Mouse (Mus musculus): ENCODE measurements around the gene Znrf1. TPM values are rescaled to one million over a fixed set of nuclear protein-coding genes. Genes with fewer than 3 reads are reported as not detected.

Znrf1 gene
- polyA plus RNA-seq, 1 experiment from 2014 or later = 106 TPM

DNA sequence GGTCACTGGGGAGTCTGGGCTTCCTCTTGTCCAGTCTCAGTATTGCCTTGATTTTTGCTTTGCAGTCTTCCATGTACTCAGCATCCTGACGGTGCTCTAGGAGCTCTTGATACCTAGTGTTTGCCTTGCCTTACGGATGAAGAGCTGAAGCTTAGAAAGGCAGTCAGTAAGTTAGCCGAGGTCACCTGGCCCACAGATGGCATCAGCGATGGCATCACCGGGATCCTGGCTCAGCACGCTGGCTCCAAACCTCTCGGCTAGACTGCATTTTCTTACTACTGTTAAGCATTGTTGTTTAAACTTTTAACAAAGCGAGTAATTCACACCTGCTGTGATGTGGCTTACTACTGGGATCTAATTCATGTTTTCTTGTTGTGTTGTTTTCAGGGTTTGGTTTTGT is 22.5 kb upstream of the Znrf1 start:
- Histone ChIP-seq H3K4me1 (peaks cover 5% of the 10 kb centered on the region; the same call in 1 of the 2 replicates), H3K4me2 (no peak overlapping the region), H3K4me3 (no peak overlapping the region), H3K36me3 (replicated peaks) (no peaks in the 10 kb centered on the region), H3K9ac (no peak overlapping the region), H3K27ac (0 out of 2 replicates have a peak overlapping the region, but pooled peaks have one; percentile 38), H3K9me3 (no peaks in the 10 kb centered on the region), H3K27me3 (replicated peaks) (no peaks in the 10 kb centered on the region)
- WGBS = 75% methylated on average over 8 of the region's 8 CpGs
- no peak for ATAC-seq (replicated peaks)

DNA sequence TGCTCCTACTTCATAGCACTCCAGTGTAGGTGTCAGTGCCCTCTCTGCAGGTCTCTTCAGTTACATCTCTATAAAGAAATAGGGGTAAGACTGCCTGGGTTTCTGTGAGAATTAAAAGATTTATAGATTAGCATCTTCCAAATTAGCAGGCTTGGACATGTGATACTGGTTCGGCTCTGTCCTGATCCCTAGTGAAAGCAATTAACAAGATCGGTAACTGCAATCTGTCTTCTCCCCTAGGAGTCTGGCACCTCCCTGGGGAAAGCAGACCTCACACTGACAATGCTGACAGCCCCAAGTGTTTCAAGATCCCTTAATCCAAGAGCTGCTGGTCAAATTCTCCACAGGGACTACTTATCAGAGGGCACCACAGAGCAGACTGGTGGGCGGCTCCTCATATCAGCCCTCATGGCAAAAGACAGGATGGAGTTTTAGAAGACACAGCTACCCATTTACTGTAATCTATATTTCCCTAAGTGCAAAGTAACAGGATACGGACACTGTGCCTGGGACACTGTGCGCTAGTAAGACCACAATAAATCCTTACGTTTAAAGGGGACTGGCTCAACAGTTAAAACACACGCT is 19.4 kb upstream of the Znrf1 start:
- no peak overlapping the region for H3K9ac ChIP-seq
- H3K27me3 ChIP-seq (replicated peaks) = no peaks in the 10 kb centered on the region
- peaks cover 15% of the 10 kb centered on the region for H3K4me1 ChIP-seq
- H3K4me2 ChIP-seq = no peak overlapping the region
- H3K4me3 ChIP-seq = no peak overlapping the region
- no peaks in the 10 kb centered on the region for H3K36me3 ChIP-seq (replicated peaks)
- no peak overlapping the region for H3K27ac ChIP-seq
- WGBS = 81% methylated on average over 7 of the region's 7 CpGs
- no peaks in the 10 kb centered on the region for H3K9me3 ChIP-seq
- no peak for ATAC-seq (replicated peaks)

DNA sequence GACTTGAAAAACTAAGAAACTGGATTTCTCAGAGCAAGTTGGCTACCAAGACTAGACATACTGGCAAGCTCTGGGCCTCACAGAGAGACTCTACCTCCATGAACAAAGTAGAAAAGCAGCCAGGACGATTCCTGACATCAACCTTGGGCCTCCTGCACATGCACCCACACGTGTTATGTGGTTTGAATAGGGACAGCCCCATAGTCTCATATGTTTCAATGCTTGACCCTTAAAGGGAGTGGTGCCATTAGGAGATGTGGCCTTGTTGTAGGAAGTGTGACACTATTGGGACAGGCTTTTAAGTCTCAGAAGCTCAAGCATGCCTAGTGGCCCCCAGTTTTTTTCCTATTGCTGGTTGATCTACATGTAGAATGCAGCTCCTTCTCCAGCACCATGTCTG is 18.4 kb upstream of the Znrf1 start:
- Histone ChIP-seq H3K36me3 (replicated peaks) (no peaks in the 10 kb centered on the region), H3K4me1 (peaks cover 18% of the 10 kb centered on the region), H3K27me3 (replicated peaks) (no peaks in the 10 kb centered on the region), H3K27ac (no peak overlapping the region), H3K4me2 (no peak overlapping the region), H3K9ac (no peak overlapping the region), H3K9me3 (no peaks in the 10 kb centered on the region), H3K4me3 (no peak overlapping the region)
- no peak for ATAC-seq (replicated peaks)
- 96% methylated on average over 2 of the region's 2 CpGs for WGBS

DNA sequence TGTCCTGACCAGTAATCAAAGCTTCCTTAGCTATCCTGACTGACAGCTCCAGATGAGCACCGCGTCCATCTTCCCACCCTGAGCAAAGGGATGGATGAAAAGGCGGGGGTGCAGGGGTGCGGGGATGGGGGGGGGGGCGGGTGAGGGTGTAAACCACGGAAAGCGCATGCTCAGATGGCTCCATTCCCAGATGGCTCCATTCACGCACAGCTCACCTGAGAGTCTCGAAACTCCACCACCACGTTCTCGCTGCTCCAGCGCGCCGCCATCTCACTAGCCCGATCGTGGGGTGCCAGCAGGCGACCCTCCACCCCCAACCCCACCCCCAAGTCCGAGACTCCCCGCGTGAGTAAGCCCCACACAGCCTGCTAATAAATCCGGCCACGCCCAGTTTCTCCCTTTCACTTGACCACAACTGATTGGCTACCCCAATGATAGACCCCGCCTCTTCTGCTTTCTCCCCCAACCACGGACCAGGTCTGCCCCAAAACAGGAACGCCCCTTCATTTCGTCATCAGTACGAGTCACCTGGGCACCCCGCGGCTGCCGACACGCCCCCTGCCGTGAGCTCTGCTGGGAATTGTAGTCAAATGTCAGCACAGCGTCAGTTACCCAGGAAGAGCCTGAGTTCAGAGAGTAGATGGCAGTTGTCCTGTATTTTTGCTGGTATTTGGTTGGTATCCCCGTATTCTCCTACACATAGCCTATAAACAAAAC is 14.0 kb upstream of the Znrf1 start, which contains the start of gene Wdr59:
Wdr59 (minus strand) TSS at position 380 of the 717 bp plus-strand sequence.
- under 1% methylated on average over 33 of the region's 34 CpGs for WGBS
- Histone ChIP-seq H3K9ac (peak within 1 kb of the TSS; percentile 48), H3K4me3 (peak within 1 kb of the TSS; percentile 59), H3K36me3 (replicated peaks) (no peaks in the 10 kb centered on the region), H3K4me1 (peaks cover 13% of the 10 kb centered on the region), H3K27me3 (replicated peaks) (no peaks in the 10 kb centered on the region), H3K9me3 (no peaks in the 10 kb centered on the region), H3K4me2 (peak within 1 kb of the TSS; percentile 57), H3K27ac (peak within 1 kb of the TSS; percentile 76)
- ATAC-seq (replicated peaks) = peak; percentile 99

DNA sequence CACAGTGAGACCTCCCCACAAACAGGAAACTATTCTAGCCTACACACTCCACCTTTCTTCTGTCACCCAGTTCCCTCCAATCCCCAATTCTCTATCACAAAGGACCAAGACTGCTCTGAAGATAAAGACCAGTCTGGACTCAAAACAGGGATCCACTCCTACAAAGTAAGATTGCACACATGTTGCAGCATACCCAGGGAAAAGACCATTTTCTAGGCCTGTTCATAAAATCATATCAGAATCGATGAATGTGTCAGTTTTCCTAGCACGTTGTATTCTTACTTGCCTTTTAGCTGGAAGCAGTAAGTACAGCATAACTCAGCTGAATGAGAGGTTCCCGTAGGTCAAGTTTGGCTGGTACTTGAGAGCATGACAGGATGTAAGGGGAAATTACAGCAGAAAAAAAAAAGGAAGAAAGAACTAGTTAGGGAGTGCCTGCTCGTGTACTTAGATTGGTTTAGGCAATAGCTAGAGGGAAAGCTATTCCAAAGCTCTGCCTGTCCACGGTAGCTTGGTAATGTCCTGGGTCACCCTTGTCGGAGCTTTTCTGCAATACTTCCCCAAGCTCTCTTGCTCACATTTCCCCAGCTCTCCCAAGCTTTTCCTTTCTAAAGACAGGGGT is 9.4 kb upstream of the Znrf1 start:
- Histone ChIP-seq H3K27ac (no peak overlapping the region), H3K9ac (no peak overlapping the region), H3K4me2 (no peak overlapping the region), H3K27me3 (replicated peaks) (no peaks in the 10 kb centered on the region), H3K4me3 (no peak overlapping the region), H3K36me3 (replicated peaks) (no peaks in the 10 kb centered on the region), H3K4me1 (peaks cover 3% of the 10 kb centered on the region; the same call in 1 of the 2 replicates), H3K9me3 (no peaks in the 10 kb centered on the region)
- WGBS = 78% methylated on average over 6 of the region's 6 CpGs
- ATAC-seq (replicated peaks) = no peak

DNA sequence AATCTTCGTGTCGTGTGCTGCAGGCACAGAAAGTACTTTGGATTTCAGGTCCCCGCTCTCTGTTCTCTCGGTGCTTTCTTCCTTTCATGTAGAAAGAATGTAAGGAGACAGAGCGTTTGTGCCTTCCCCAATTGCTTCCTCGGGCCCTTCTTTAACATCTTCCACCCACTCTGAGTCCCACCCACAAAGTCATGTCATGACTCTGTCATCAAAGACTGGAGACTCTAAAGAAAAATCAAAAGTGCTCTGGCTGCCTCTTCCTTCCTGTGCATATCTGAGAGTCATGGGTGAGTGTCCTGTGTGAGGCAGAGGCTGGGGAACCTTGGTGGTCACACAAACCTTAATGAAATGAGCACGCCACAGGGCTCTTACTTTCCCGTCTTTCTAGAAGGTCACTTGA is 8.7 kb upstream of the Znrf1 start:
- 79% methylated on average over 8 of the region's 8 CpGs for WGBS
- Histone ChIP-seq H3K9ac (no peak overlapping the region), H3K27me3 (replicated peaks) (no peaks in the 10 kb centered on the region), H3K4me2 (no peak overlapping the region), H3K4me3 (no peak overlapping the region), H3K4me1 (peaks cover 3% of the 10 kb centered on the region; the same call in 1 of the 2 replicates), H3K9me3 (no peaks in the 10 kb centered on the region), H3K36me3 (replicated peaks) (no peaks in the 10 kb centered on the region), H3K27ac (no peak overlapping the region)
- no peak for ATAC-seq (replicated peaks)

DNA sequence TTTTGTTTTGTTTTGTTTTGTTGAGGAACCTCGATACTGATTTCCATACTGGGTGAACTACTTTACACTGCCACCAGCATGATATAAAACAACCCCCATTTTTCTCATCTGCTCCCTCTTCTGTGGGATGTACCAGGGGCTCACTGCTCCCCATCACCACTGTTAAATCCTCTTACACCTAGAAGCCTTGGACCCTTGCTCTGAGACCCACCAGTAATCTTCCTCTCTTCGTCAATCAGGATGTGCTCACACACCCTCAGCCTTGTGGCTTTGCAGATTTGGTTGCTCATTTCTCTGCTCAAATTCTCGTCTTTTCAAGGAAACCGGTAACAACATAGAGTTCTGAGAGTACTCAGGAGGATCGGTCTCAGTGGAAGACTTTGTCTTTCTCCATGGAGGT is 7.8 kb upstream of the Znrf1 start:
- no peak for ATAC-seq (replicated peaks)
- H3K4me3 ChIP-seq = no peak overlapping the region
- no peaks in the 10 kb centered on the region for H3K9me3 ChIP-seq
- no peaks in the 10 kb centered on the region for H3K4me1 ChIP-seq
- no peaks in the 10 kb centered on the region for H3K36me3 ChIP-seq (replicated peaks)
- H3K27ac ChIP-seq = no peak overlapping the region
- WGBS = 77% methylated on average over 5 of the region's 5 CpGs
- H3K4me2 ChIP-seq = no peak overlapping the region
- no peaks in the 10 kb centered on the region for H3K27me3 ChIP-seq (replicated peaks)
- no peak overlapping the region for H3K9ac ChIP-seq

DNA sequence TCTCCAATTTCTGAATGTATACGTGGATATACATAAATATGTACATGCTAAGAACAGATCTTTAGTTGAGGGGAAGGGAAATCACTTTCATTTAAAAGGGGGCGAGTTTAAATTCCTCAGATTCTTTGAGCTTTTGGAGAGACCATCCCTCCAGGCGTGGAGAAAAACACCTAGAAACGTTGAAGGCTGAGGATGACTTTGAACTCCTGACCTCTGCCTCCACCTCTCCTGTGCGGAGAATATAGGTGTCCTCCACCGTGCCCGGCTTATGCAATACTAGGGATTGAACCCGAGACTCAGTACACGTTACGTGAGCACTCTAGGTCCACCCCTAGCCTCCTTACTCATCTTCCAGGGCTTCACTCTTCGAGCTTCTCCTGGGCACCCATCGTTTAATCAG is 4.7 kb upstream of the Znrf1 start:
- Histone ChIP-seq H3K27me3 (replicated peaks) (no peaks in the 10 kb centered on the region), H3K4me1 (0 out of 2 replicates have a peak, but pooled peaks cover 2% of the 10 kb centered on the region), H3K27ac (no peak overlapping the region), H3K9ac (no peak overlapping the region), H3K4me3 (no peak overlapping the region), H3K36me3 (replicated peaks) (no peaks in the 10 kb centered on the region), H3K4me2 (no peak overlapping the region), H3K9me3 (no peaks in the 10 kb centered on the region)
- 79% methylated on average over 12 of the region's 12 CpGs for WGBS
- ATAC-seq (replicated peaks) = no peak

DNA sequence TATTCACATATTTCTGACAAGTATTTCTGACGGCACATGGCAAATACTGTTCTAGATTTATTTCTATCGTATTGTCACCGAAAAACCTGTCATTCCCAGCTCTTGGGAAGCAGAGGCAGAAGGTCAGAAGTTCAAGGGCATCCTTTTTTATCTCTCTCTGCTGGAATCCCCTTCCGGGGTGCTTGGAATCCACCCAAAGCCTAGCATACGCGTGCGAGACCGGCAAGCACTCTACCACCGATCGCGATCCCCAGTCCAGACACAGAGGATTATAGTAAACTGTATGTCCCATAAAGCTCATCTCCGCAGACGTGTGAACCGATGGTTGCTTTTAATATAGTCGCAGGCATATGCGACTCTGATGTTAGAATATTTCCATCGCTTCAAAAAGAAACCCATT is 4.3 kb upstream of the Znrf1 start:
- 88% methylated on average over 17 of the region's 17 CpGs for WGBS

DNA sequence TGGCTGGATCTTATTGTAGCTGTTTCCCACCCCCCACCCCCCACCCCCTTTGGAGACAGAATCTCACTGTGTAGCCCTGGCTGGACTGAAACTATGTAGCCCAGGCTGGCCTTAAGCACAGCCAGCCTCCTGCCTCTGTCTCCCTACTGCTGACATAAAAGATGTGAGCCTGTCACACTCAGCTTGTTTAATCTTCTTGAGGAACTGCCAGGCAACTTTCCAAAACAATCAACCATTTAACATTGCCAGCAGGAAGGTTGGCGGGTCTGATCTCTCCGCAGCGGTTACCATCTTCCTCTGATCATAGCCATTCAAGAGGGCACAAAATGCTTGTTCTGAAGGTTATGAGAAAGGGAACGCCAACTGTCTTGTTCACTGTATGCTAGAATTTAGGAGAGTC is 2.4 kb upstream of the Znrf1 start:
- H3K9me3 ChIP-seq = no peaks in the 10 kb centered on the region
- H3K4me2 ChIP-seq = no peak overlapping the region
- H3K9ac ChIP-seq = no peak overlapping the region
- no peak for ATAC-seq (replicated peaks)
- H3K4me1 ChIP-seq = peaks cover 9% of the 10 kb centered on the region
- no peak overlapping the region for H3K4me3 ChIP-seq
- WGBS = 58% methylated on average over 4 of the region's 4 CpGs
- no peaks in the 10 kb centered on the region for H3K36me3 ChIP-seq (replicated peaks)
- no peaks in the 10 kb centered on the region for H3K27me3 ChIP-seq (replicated peaks)
- no peak overlapping the region for H3K27ac ChIP-seq

More for the DNA sequence above, 4.3 kb upstream of the Znrf1 start:
- no peak overlapping the region for H3K27ac ChIP-seq
- ATAC-seq (replicated peaks) = no peak
- H3K4me3 ChIP-seq = no peak overlapping the region
- H3K27me3 ChIP-seq (replicated peaks) = no peaks in the 10 kb centered on the region
- H3K36me3 ChIP-seq (replicated peaks) = no peaks in the 10 kb centered on the region
- no peak overlapping the region for H3K4me2 ChIP-seq
- H3K9ac ChIP-seq = no peak overlapping the region
- no peaks in the 10 kb centered on the region for H3K9me3 ChIP-seq
- H3K4me1 ChIP-seq = 0 out of 2 replicates have a peak, but pooled peaks cover 2% of the 10 kb centered on the region

DNA sequence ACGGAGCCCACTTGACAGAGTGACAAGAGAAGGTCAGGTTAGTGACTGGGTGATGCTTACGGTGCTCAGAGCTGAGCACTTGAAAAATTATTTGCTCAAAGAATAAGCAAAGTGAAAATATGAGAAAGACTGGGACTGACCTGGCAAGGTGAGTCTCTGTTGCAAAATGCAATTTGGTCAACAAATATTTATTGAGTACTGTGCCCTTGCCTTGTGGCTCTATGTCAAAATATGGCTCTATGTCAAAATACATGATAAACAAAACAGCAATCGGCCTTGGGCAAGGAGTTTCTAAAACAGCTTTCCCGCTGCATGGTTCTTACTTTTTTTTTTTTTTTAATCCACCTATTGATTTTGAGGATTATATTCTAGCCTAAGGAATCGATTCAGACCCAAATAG is 406 bp upstream of the Znrf1 start:
- peak overlapping the region; percentile 98 for H3K27ac ChIP-seq
- H3K36me3 ChIP-seq (replicated peaks) = no peaks in the 10 kb centered on the region
- H3K27me3 ChIP-seq (replicated peaks) = no peaks in the 10 kb centered on the region
- H3K4me1 ChIP-seq = peaks cover 28% of the 10 kb centered on the region
- H3K4me3 ChIP-seq = peak overlapping the region; percentile 89
- 26% methylated on average over 5 of the region's 5 CpGs for WGBS
- no peak for ATAC-seq (replicated peaks)
- peak overlapping the region; percentile 55 for H3K4me2 ChIP-seq
- no peak overlapping the region for H3K9ac ChIP-seq
- H3K9me3 ChIP-seq = no peaks in the 10 kb centered on the region

DNA sequence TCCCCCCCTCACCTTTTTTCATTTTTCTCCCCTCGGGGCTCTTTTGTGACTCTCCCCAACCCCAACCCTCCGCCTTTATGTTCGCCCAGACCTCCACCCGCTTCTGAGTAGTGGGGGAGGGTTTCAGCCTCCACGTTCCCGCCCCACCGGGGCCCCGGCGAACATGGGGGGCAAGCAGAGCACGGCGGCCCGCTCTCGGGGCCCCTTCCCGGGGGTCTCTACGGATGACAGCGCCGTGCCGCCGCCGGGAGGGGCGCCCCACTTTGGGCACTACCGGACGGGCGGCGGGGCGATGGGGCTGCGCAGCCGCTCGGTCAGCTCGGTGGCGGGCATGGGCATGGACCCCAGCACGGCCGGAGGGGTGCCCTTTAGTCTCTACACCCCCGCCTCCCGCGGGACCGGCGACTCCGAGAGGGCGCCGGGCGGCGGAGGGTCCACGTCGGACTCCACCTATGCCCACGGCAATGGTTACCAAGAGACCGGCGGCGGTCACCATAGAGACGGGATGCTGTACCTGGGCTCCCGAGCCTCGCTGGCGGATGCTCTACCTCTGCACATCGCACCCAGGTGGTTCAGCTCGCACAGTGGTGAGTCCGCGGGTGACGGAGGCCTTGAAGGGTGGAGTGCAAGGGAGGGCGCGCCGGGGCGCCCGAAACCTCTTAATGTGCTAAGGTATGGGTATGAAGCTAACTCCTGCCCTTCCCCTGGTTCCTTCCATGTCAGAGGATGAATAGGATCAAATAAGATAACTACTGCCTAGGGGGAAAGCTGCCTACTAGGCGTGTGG is 1.3 kb downstream of the Znrf1 start:
- H3K27ac ChIP-seq = peak overlapping the region; percentile 98
- H3K36me3 ChIP-seq (replicated peaks) = no peaks in the 10 kb centered on the region
- H3K27me3 ChIP-seq (replicated peaks) = no peaks in the 10 kb centered on the region
- peak overlapping the region; percentile 100 for H3K9ac ChIP-seq
- peaks cover 45% of the 10 kb centered on the region for H3K4me1 ChIP-seq
- peak; percentile 66 for ATAC-seq (replicated peaks)
- H3K9me3 ChIP-seq = no peaks in the 10 kb centered on the region
- peak overlapping the region; percentile 89 for H3K4me3 ChIP-seq
- WGBS = under 1% methylated on average over 64 of the region's 64 CpGs
- H3K4me2 ChIP-seq = peak overlapping the region; percentile 88
